Comparison of ENCODE assay signal across 7 mouse cellular contexts in the genomic region with DNA sequence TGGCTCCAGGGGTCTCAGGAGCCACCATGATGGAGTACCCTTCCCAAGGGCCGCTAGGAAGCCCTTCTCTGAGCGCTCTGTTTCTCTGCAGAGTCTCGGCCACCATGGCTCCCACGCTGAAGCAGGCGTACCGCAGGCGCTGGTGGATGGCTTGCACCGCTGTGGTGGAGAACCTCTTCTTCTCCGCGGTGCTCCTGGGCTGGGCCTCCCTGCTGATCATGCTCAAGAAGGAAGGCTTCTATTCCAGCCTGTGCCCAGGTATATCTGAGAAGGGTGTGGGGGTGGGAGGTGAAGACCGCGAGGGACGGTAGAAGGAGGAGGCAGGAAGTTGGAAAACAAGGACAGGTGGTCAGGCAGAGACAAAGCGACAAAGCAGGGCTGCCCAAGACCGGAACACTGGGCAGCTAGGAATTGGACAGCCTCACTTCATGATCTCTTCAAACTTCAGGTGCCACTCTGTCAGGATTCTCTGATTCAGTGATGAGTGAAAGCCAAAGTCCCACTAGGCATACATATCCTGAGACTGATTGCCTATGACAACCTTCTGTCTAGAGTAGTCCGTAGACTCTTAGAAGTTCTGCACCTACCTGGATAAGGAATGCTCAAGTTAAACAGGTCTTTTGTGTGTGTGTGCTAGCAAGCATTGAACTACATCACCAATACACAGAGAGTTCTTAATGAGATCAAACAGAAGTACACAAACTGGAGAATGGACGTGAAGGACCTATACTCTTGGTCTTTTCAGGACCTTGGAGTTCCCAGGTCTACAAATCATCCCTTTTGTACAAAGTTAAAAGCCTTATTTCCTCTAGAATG. TPM values are rescaled to one million over a fixed set of nuclear protein-coding genes. Genes with fewer than 3 reads are reported as not detected.
A peak's percentile ranks its signal among the peaks of the same experiment; 100 is the strongest.
DNase-seq lines count a peak whose midpoint lies in the region; ATAC-seq lines count a peak whose summit lies in the region.

No protein-coding gene starts in this region.

- DNase-seq in urinary bladder, postnatal 14 days (ENCODE audit: low spot score), result peak; percentile 9
- DNase-seq in urinary bladder, adult 2 months (ENCODE audit: low spot score), result no peak
- no peak for DNase-seq in forebrain, embryonic 14.5 days (ENCODE audit: low spot score)
- no peak for DNase-seq in right cerebral cortex, postnatal 14 days
- DNase-seq in right cerebral cortex, adult 2 months (ENCODE audit: low spot score in 2 of 2), result no peak
- no peak for DNase-seq in ovary, adult 18-20 months (ENCODE audit: low spot score)

- H3K9me3 ChIP-seq in forebrain, embryonic 14.5 days (replicated peaks; ENCODE audit: control insufficient read depth, low read length), result no peaks in the 10 kb centered on the region
- no peaks in the 10 kb centered on the region for H3K9me3 ChIP-seq in liver, embryonic 12.5 days (replicated peaks)

- H3K9ac ChIP-seq in forebrain, embryonic 14.5 days (ENCODE audit: low read length), result peak overlapping the region; percentile 67
- peak overlapping the region; percentile 93 for H3K9ac ChIP-seq in liver, embryonic 12.5 days

- peak overlapping the region; percentile 48; the same call in 1 of the 2 replicates for H3K27ac ChIP-seq in forebrain, embryonic 14.5 days (ENCODE audit: low read depth, low read length)
- peak overlapping the region; percentile 97 for H3K27ac ChIP-seq in liver, embryonic 12.5 days

- no peak for ATAC-seq in forebrain, embryonic 14.5 days
- no peak for ATAC-seq in liver, embryonic 12.5 days

- peak overlapping the region; percentile 97 for H3K4me2 ChIP-seq in forebrain, embryonic 14.5 days (ENCODE audit: low read length)
- H3K4me2 ChIP-seq in liver, embryonic 12.5 days, result peak overlapping the region; percentile 83

- no peaks in the 10 kb centered on the region for H3K36me3 ChIP-seq in forebrain, embryonic 14.5 days (ENCODE audit: control insufficient read depth, insufficient read depth, low read length)
- H3K36me3 ChIP-seq in liver, embryonic 12.5 days, result peaks cover 48% of the 10 kb centered on the region

- peaks cover 12% of the 10 kb centered on the region for H3K27me3 ChIP-seq in forebrain, embryonic 14.5 days (replicated peaks; ENCODE audit: control insufficient read depth, insufficient read depth, low read length)
- H3K27me3 ChIP-seq in liver, embryonic 12.5 days (replicated peaks), result no peaks in the 10 kb centered on the region; the same call in 1 of the 2 replicates

- H3K4me1 ChIP-seq in forebrain, embryonic 14.5 days (ENCODE audit: control insufficient read depth, insufficient read depth, low read length), result peaks cover 5% of the 10 kb centered on the region; the same call in 1 of the 2 replicates
- H3K4me1 ChIP-seq in liver, embryonic 12.5 days, result peaks cover 73% of the 10 kb centered on the region

- H3K4me3 ChIP-seq in forebrain, embryonic 14.5 days (ENCODE audit: low read depth, low read length), result peak overlapping the region; percentile 55
- H3K4me3 ChIP-seq in liver, embryonic 12.5 days, result peak overlapping the region; percentile 84

- 7% methylated on average over 17 of the region's 17 CpGs for WGBS in forebrain, embryonic 14.5 days
- WGBS in liver, embryonic 12.5 days (ENCODE audit: insufficient replicate concordance), result 2% methylated on average over 17 of the region's 17 CpGs

RNA-seq across cellular contexts. Expression of a gene that starts 2.3 kb away (rescaled TPM):
- polyA plus RNA-seq in urinary bladder, adult 2 months (2012; rRNA removed), result 11.4 and 12.6 TPM in 2 replicates
- 3.4 and 4.0 TPM in 2 replicates for polyA plus RNA-seq in forebrain, embryonic 14.5 days (2014; fragmentation: Nextera tagmentation; extraction: Ambion mirVana)
- 153 and 162 TPM in 2 replicates for polyA plus RNA-seq in liver, embryonic 12.5 days (2016; fragmentation: Nextera tagmentation; extraction: Ambion mirVana)

RNA-seq across cellular contexts. Expression of a gene that starts 14.2 kb away (rescaled TPM):
- 35.0 and 47.5 TPM in 2 replicates for polyA plus RNA-seq in urinary bladder, adult 2 months (2012; rRNA removed)
- 70.2 and 90.7 TPM in 2 replicates for polyA plus RNA-seq in forebrain, embryonic 14.5 days (2014; fragmentation: Nextera tagmentation; extraction: Ambion mirVana)
- 50.9 and 54.3 TPM in 2 replicates for polyA plus RNA-seq in liver, embryonic 12.5 days (2016; fragmentation: Nextera tagmentation; extraction: Ambion mirVana)

RNA-seq across cellular contexts. Expression of a gene that starts 18.5 kb away (rescaled TPM):
- not detected in 2 replicates for polyA plus RNA-seq in urinary bladder, adult 2 months (2012; rRNA removed)
- polyA plus RNA-seq in forebrain, embryonic 14.5 days (2014; fragmentation: Nextera tagmentation; extraction: Ambion mirVana), result not detected in 2 replicates
- polyA plus RNA-seq in liver, embryonic 12.5 days (2016; fragmentation: Nextera tagmentation; extraction: Ambion mirVana), result 0.29 and 0.43 TPM in 2 replicates

RNA-seq across cellular contexts. Expression of a gene that starts 42.3 kb away (rescaled TPM):
- 36.2 and 36.3 TPM in 2 replicates for polyA plus RNA-seq in urinary bladder, adult 2 months (2012; rRNA removed)
- 21.8 and 23.7 TPM in 2 replicates for polyA plus RNA-seq in forebrain, embryonic 14.5 days (2014; fragmentation: Nextera tagmentation; extraction: Ambion mirVana)
- polyA plus RNA-seq in liver, embryonic 12.5 days (2016; fragmentation: Nextera tagmentation; extraction: Ambion mirVana), result 293 and 321 TPM in 2 replicates

RNA-seq across cellular contexts. Expression of a gene that starts 45.6 kb away (rescaled TPM):
- 1.4 and 1.6 TPM in 2 replicates for polyA plus RNA-seq in urinary bladder, adult 2 months (2012; rRNA removed)
- 7.5 and 13.6 TPM in 2 replicates for polyA plus RNA-seq in forebrain, embryonic 14.5 days (2014; fragmentation: Nextera tagmentation; extraction: Ambion mirVana)
- 0.29 and 0.31 TPM in 2 replicates for polyA plus RNA-seq in liver, embryonic 12.5 days (2016; fragmentation: Nextera tagmentation; extraction: Ambion mirVana)

Comparison
In these comparisons a context has a peak if more than half of its experiments do, and no peak if none do; other contexts are left out.
1. RNA of a gene that starts 2.3 kb away (polyA plus RNA-seq): 153 to 162 TPM in liver, embryonic 12.5 days; 11.4 to 12.6 TPM in urinary bladder, adult 2 months and 3.4 to 4.0 TPM in forebrain, embryonic 14.5 days; every median in the first group is over 10 times any median in the second.